Mouse (Mus musculus): ENCODE data around the gene Ankrd53.

- no peak for TF ChIP-seq POLR2A (IDR thresholded peaks at IDR 0.05; ENCODE audit: insufficient read depth, low read length)
- no peak for TF ChIP-seq EP300 (IDR thresholded peaks at IDR 0.05; ENCODE audit: insufficient read depth, low read depth, low read length)
Observed at GRCm38 (mm10) chr6:83728488-83728887, 34.0 kb upstream of the Ankrd53 start.

All from ES-Bruce4 (cell line).